Mouse (Mus musculus) frontal cortex, postnatal 10 days (tissue): ENCODE measurements at regions not wholly inside any gene's neighbourhood (a gene's known extent, or its start where the extent isn't known, plus 50 kb on each side); places are given as distances from the start of the nearest gene placed in this dataset.

Experiments used
- DNase-seq, 2 experiments: peaks; one replicate each; pipeline ENCODE4 v3.0.0; 2022; ENCODE audit warnings: low spot score in 2 of 2, mixed read lengths in 1 of 2

- DNase-seq, result no peak
These were observed 339.9 kb downstream of the Rpl10l start for GRCm38 (mm10) chr12:65944251-65944650.

- DNase-seq, result no peak
These were observed 342.0 kb downstream of the Rpl10l start for GRCm38 (mm10) chr12:65942166-65942565.

GRCm38 (mm10) chr12:65931848-65932247 lies 352.4 kb downstream of the Rpl10l start:
- DNase-seq, result peak in 1 of 2 experiments; percentile 10

GRCm38 (mm10) chr12:65929718-65930377 lies 354.4 kb downstream of the Rpl10l start:
- no peak for DNase-seq
